Comparison of ENCODE assay signal across 8 mouse cellular contexts in genomic region chr2:180170151-180170805, GRCm38 (mm10). TPM values are rescaled to one million over a fixed set of nuclear protein-coding genes. Genes with fewer than 3 reads are reported as not detected.
DNase-seq lines count a peak whose midpoint lies in the region; ATAC-seq lines count a peak whose summit lies in the region.

No protein-coding gene starts in this region.

- H3K36me3 ChIP-seq in midbrain, embryonic 12.5 days: peaks cover 24% of the 10 kb centered on the region
- H3K36me3 ChIP-seq in midbrain, embryonic 14.5 days (ENCODE audit: control insufficient read depth, insufficient read depth, low read length): peaks cover 24% of the 10 kb centered on the region
- H3K36me3 ChIP-seq in limb, embryonic 10.5 days: peaks cover 27% of the 10 kb centered on the region
- H3K36me3 ChIP-seq in stomach, embryonic 16.5 days (ENCODE audit: control insufficient read depth, insufficient read depth, low read length): peaks cover 2% of the 10 kb centered on the region

- no peak overlapping the region for H3K27ac ChIP-seq in midbrain, embryonic 12.5 days (replicated peaks)
- H3K27ac ChIP-seq in midbrain, embryonic 14.5 days (replicated peaks; ENCODE audit: low read depth, low read length): no peak overlapping the region
- H3K27ac ChIP-seq in limb, embryonic 10.5 days: peak overlapping the region; percentile 95
- peak overlapping the region; percentile 61 for H3K27ac ChIP-seq in stomach, embryonic 16.5 days (ENCODE audit: low read length)

- no peak for DNase-seq in frontal cortex, postnatal 10 days (ENCODE audit: low spot score in 2 of 2)
- no peak for DNase-seq in midbrain, embryonic 14.5 days
- DNase-seq in limb, embryonic 10.5 days (ENCODE audit: low spot score): no peak
- DNase-seq in cerebellum, adult 18-20 months: no peak
- no peak for DNase-seq in ovary, adult 18-20 months (ENCODE audit: low spot score)

- peaks cover 21% of the 10 kb centered on the region for H3K4me1 ChIP-seq in midbrain, embryonic 12.5 days
- peaks cover 14% of the 10 kb centered on the region for H3K4me1 ChIP-seq in midbrain, embryonic 14.5 days (ENCODE audit: control insufficient read depth, insufficient read depth, low read length)
- peaks cover 23% of the 10 kb centered on the region for H3K4me1 ChIP-seq in limb, embryonic 10.5 days
- H3K4me1 ChIP-seq in stomach, embryonic 16.5 days (ENCODE audit: control insufficient read depth, insufficient read depth, low read length): peaks cover 18% of the 10 kb centered on the region

- H3K27me3 ChIP-seq in midbrain, embryonic 12.5 days: no peaks in the 10 kb centered on the region
- no peaks in the 10 kb centered on the region for H3K27me3 ChIP-seq in midbrain, embryonic 14.5 days (ENCODE audit: control insufficient read depth, insufficient read depth, low read length)
- H3K27me3 ChIP-seq in limb, embryonic 10.5 days (ENCODE audit: low read depth, poor library complexity, severe bottlenecking): no peaks in the 10 kb centered on the region
- no peaks in the 10 kb centered on the region for H3K27me3 ChIP-seq in stomach, embryonic 16.5 days (ENCODE audit: control insufficient read depth, insufficient read depth, low read length)

- no peaks in the 10 kb centered on the region for H3K9me3 ChIP-seq in midbrain, embryonic 12.5 days
- no peaks in the 10 kb centered on the region for H3K9me3 ChIP-seq in midbrain, embryonic 14.5 days (ENCODE audit: control insufficient read depth, low read length)
- no peaks in the 10 kb centered on the region for H3K9me3 ChIP-seq in limb, embryonic 10.5 days (replicated peaks)
- H3K9me3 ChIP-seq in stomach, embryonic 16.5 days (replicated peaks; ENCODE audit: control insufficient read depth, low read length): no peaks in the 10 kb centered on the region

- ATAC-seq in frontal cortex, adult (ENCODE audit: low TSS enrichment): peak; percentile 7; the same call in 1 of the 2 replicates
- ATAC-seq in midbrain, embryonic 12.5 days (ENCODE audit: low FRiP score, low read depth): no peak
- ATAC-seq in midbrain, embryonic 14.5 days (ENCODE audit: low FRiP score, low TSS enrichment): no peak
- ATAC-seq in stomach, embryonic 16.5 days (ENCODE audit: insufficient read depth, low FRiP score): no peak

- H3K4me2 ChIP-seq in midbrain, embryonic 12.5 days (replicated peaks): peak overlapping the region; percentile 51
- H3K4me2 ChIP-seq in midbrain, embryonic 14.5 days (ENCODE audit: low read length): no peak overlapping the region
- peak overlapping the region; percentile 71; the same call in 1 of the 2 replicates for H3K4me2 ChIP-seq in stomach, embryonic 16.5 days (ENCODE audit: low read depth, low read length)

- 88% methylated on average over 11 of the region's 11 CpGs for WGBS in midbrain, embryonic 12.5 days
- whole genome bisulfite sequencing in midbrain, embryonic 14.5 days: 91% methylated on average over 11 of the region's 11 CpGs
- WGBS in limb, embryonic 10.5 days: 88% methylated on average over 11 of the region's 11 CpGs
- 81% methylated on average over 11 of the region's 11 CpGs for WGBS in stomach, embryonic 16.5 days

- no peak overlapping the region for H3K4me3 ChIP-seq in midbrain, embryonic 12.5 days
- no peak overlapping the region for H3K4me3 ChIP-seq in midbrain, embryonic 14.5 days (replicated peaks; ENCODE audit: low read depth, low read length)
- peak overlapping the region; percentile 97 for H3K4me3 ChIP-seq in limb, embryonic 10.5 days
- no peak overlapping the region for H3K4me3 ChIP-seq in stomach, embryonic 16.5 days (replicated peaks; ENCODE audit: low read length)

- H3K9ac ChIP-seq in midbrain, embryonic 12.5 days (replicated peaks): no peak overlapping the region
- H3K9ac ChIP-seq in midbrain, embryonic 14.5 days (replicated peaks; ENCODE audit: low read length): no peak overlapping the region
- no peak overlapping the region for H3K9ac ChIP-seq in stomach, embryonic 16.5 days (ENCODE audit: low read length)

RNA-seq across cellular contexts. Expression of gene Adrm1, which starts 1.0 kb away (rescaled TPM):
- 214 and 217 TPM in 2 replicates for polyA plus RNA-seq in midbrain, embryonic 12.5 days (2016; fragmentation: Nextera tagmentation; extraction: Ambion mirVana)
- polyA plus RNA-seq in midbrain, embryonic 14.5 days (2014; fragmentation: Nextera tagmentation; extraction: Ambion mirVana): 158 and 179 TPM in 2 replicates
- polyA plus RNA-seq in limb, embryonic 10.5 days (2016; fragmentation: Nextera tagmentation; extraction: Ambion mirVana): 264 and 295 TPM in 2 replicates
- 154 and 171 TPM in 2 replicates for polyA plus RNA-seq in stomach, embryonic 16.5 days (2015; fragmentation: Nextera tagmentation; extraction: Ambion mirVana)

RNA-seq across cellular contexts. Expression of gene Osbpl2, which starts 51.2 kb away (rescaled TPM):
- 52.7 and 52.8 TPM in 2 replicates for polyA plus RNA-seq in midbrain, embryonic 12.5 days (2016; fragmentation: Nextera tagmentation; extraction: Ambion mirVana)
- 67.2 and 76.6 TPM in 2 replicates for polyA plus RNA-seq in midbrain, embryonic 14.5 days (2014; fragmentation: Nextera tagmentation; extraction: Ambion mirVana)
- 18.5 and 25.6 TPM in 2 replicates for polyA plus RNA-seq in limb, embryonic 10.5 days (2016; fragmentation: Nextera tagmentation; extraction: Ambion mirVana)
- 39.6 and 43.1 TPM in 2 replicates for polyA plus RNA-seq in stomach, embryonic 16.5 days (2015; fragmentation: Nextera tagmentation; extraction: Ambion mirVana)

RNA-seq across cellular contexts. Expression of gene Lama5, which starts 55.4 kb away (rescaled TPM):
- polyA plus RNA-seq in midbrain, embryonic 12.5 days (2016; fragmentation: Nextera tagmentation; extraction: Ambion mirVana): 1.7 and 3.2 TPM in 2 replicates
- polyA plus RNA-seq in midbrain, embryonic 14.5 days (2014; fragmentation: Nextera tagmentation; extraction: Ambion mirVana): 1.2 and 1.8 TPM in 2 replicates
- 18.1 and 18.2 TPM in 2 replicates for polyA plus RNA-seq in limb, embryonic 10.5 days (2016; fragmentation: Nextera tagmentation; extraction: Ambion mirVana)
- polyA plus RNA-seq in stomach, embryonic 16.5 days (2015; fragmentation: Nextera tagmentation; extraction: Ambion mirVana): 61.3 and 64.6 TPM in 2 replicates

Comparison
In these comparisons a context has a peak if more than half of its experiments do, and no peak if none do; other contexts are left out.
1. H3K27ac ChIP-seq: peak in limb, embryonic 10.5 days (single experiment) and stomach, embryonic 16.5 days (single experiment); none in midbrain, embryonic 12.5 days (single experiment) and midbrain, embryonic 14.5 days (single experiment).